Mouse (Mus musculus) heart, postnatal 0 days (tissue): ENCODE results near the gene 1700029P11Rik.

Source experiments
- CTCF ChIP-seq: IDR thresholded peaks from 2 replicates; pipeline ENCODE4 v1.5.1; 2016; ENCODE audit warnings: antibody characterized with exemption, control low read depth, low read depth
- EP300 ChIP-seq: IDR thresholded peaks from 2 replicates; pipeline ENCODE4 v1.6.1; 2016; ENCODE audit warnings: antibody characterized with exemption, low read depth

GRCm38 (mm10) chr15:81990549-81990948 lies 10.2 kb downstream of the 1700029P11Rik start:
- TF ChIP-seq CTCF (no peak), EP300 (no peak)
